Mouse (Mus musculus) T-helper 1 cell (primary cell): Measurements from ENCODE around the gene Flad1.
"Not testable (repeated sequence)": the region's sequence is repeated elsewhere in the genome, so short reads cannot be mapped to it uniquely, and the experiment has no call there.

Experiments used
- in situ Hi-C: fragments of 300-600 bp; cut with MboI, MseI; formaldehyde crosslinking; loops from one replicate; pipeline ENCODE4 v1.15.1; 2025; ENCODE audit warnings: high pct_unique_total_duplicates

Gene Flad1

GRCm38 (mm10) chr3:89429021-89429420 lies 17.4 kb upstream of the Flad1 start:
- in situ Hi-C loops = not testable (repeated sequence)

- in situ Hi-C loops = no loop called here
These were observed 14.2 kb upstream of the Flad1 start for GRCm38 (mm10) chr3:89425876-89426275.

GRCm38 (mm10) chr3:89425141-89425525 lies 13.5 kb upstream of the Flad1 start:
- in situ Hi-C loops = no loop called here

GRCm38 (mm10) chr3:89424416-89425140 lies 12.9 kb upstream of the Flad1 start:
- in situ Hi-C loops = no loop called here

GRCm38 (mm10) chr3:89422556-89423205 lies 11.0 kb upstream of the Flad1 start:
- in situ Hi-C loops = no loop called here

- in situ Hi-C loops = no loop called here
These were observed 10.3 kb upstream of the Flad1 start for GRCm38 (mm10) chr3:89421810-89422473.

- in situ Hi-C loops = no loop called here
These were observed 9.5 kb upstream of the Flad1 start for GRCm38 (mm10) chr3:89421002-89421774.

- in situ Hi-C loops = no loop called here
These were observed 8.8 kb upstream of the Flad1 start for GRCm38 (mm10) chr3:89420421-89420820.

GRCm38 (mm10) chr3:89419981-89420380 lies 8.3 kb upstream of the Flad1 start:
- in situ Hi-C loops = no loop called here

GRCm38 (mm10) chr3:89419571-89419970 lies 7.9 kb upstream of the Flad1 start:
- in situ Hi-C loops = no loop called here

- in situ Hi-C loops = no loop called here
These were observed 7.2 kb upstream of the Flad1 start for GRCm38 (mm10) chr3:89418861-89419250.

GRCm38 (mm10) chr3:89418170-89418860 lies 6.6 kb upstream of the Flad1 start, which contains the start of the genes Cks1b and Shc1:
TSS of gene Cks1b (minus strand) at chr3:89418383.
TSS of gene Shc1 (plus strand) at chr3:89418443.
- in situ Hi-C loops = no loop called here

- in situ Hi-C loops = no loop called here
These were observed 6.1 kb upstream of the Flad1 start for GRCm38 (mm10) chr3:89417840-89418169.

- in situ Hi-C loops = no loop called here
These were observed 5.5 kb upstream of the Flad1 start for GRCm38 (mm10) chr3:89417131-89417530.

- in situ Hi-C loops = no loop called here
These were observed 4.5 kb upstream of the Flad1 start for GRCm38 (mm10) chr3:89416158-89416557.

GRCm38 (mm10) chr3:89410864-89411263 lies 806 bp downstream of the Flad1 start:
- in situ Hi-C loops = no loop called here

- in situ Hi-C loops = no loop called here
These were observed 2.0 kb downstream of the Flad1 start for GRCm38 (mm10) chr3:89409701-89410100.

- in situ Hi-C loops = no loop called here
These were observed 3.2 kb downstream of the Flad1 start for GRCm38 (mm10) chr3:89408448-89408847.

GRCm38 (mm10) chr3:89406887-89407286 lies 4.8 kb downstream of the Flad1 start:
- in situ Hi-C loops = no loop called here

- in situ Hi-C loops = no loop called here
These were observed 9.0 kb downstream of the Flad1 start, which contains the start of gene Lenep for GRCm38 (mm10) chr3:89402693-89403092. TSS of gene Lenep (minus strand) at chr3:89402793.

GRCm38 (mm10) chr3:89401329-89401728 lies 10.3 kb downstream of the Flad1 start:
- in situ Hi-C loops = no loop called here
